Mouse (Mus musculus): ENCODE results near the gene Bhlhe23. TPM values are rescaled to one million over a fixed set of nuclear protein-coding genes. Genes with fewer than 3 reads are reported as not detected.

The Bhlhe23 gene
- total and polyA plus RNA-seq, 3 experiments: not detected

- Histone ChIP-seq H3K4me1 (ENCODE audit: control insufficient read depth in 1 of 2, insufficient read depth in 2 of 2) (0 out of 4 replicates have a peak, but pooled peaks cover 0 to 2% of the 10 kb centered on the region in 2 experiments), H3K9me3 (replicated peaks; ENCODE audit: low read length) (no peaks in the 10 kb centered on the region), H3K79me2 (replicated peaks; ENCODE audit: control insufficient read depth, extremely low read depth, insufficient read depth, poor library complexity, severe bottlenecking) (no peaks in the 10 kb centered on the region), H3K4me3 (replicated peaks in 1 of 3; ENCODE audit: low read depth in 2 of 3, low read length in 2 of 3, poor library complexity in 1 of 3) (no peak overlapping the region), H3K27ac (ENCODE audit: insufficient read depth, low read depth) (no peak overlapping the region), H3K9ac (ENCODE audit: insufficient read depth, low read depth) (no peak overlapping the region), H3K36me3 (replicated peaks in 1 of 2; ENCODE audit: control insufficient read depth in 1 of 2, insufficient read depth in 1 of 2, low read length in 1 of 2) (no peaks in the 10 kb centered on the region), H3K27me3 (replicated peaks) (peaks cover 88% of the 10 kb centered on the region), H3K4me2 (ENCODE audit: insufficient read depth, low read depth, poor library complexity, severe bottlenecking) (no peak overlapping the region)
- in situ Hi-C loops (cut with MboI; ENCODE audit: low pct_ligation_motif_present, low pct_unique_long_range_greater_than_20kb, low sequenced_read_pairs): no loop called here
- TF ChIP-seq POLR2A (IDR thresholded peaks at IDR 0.05; ENCODE audit: low read depth, low read length) (no peak), UBTF (IDR thresholded peaks at IDR 0.05; ENCODE audit: low read depth, low read length) (no peak), NELFE (IDR thresholded peaks at IDR 0.05; ENCODE audit: low read depth, low read length) (no peak), IRF4 (IDR thresholded peaks at IDR 0.05; ENCODE audit: low read depth, low read length) (no peak), USF1 (IDR thresholded peaks at IDR 0.05; ENCODE audit: low read depth, low read length) (no peak), ZKSCAN1 (IDR thresholded peaks at IDR 0.05; ENCODE audit: borderline replicate concordance, low read depth, low read length) (no peak), E2F4 (IDR thresholded peaks at IDR 0.05; ENCODE audit: insufficient replicate concordance, low read depth, low read length) (no peak), TBP (conservative IDR thresholded peaks at IDR 0.05; ENCODE audit: low read depth, low read length) (no peak), JUND (conservative IDR thresholded peaks at IDR 0.05; ENCODE audit: low read depth, low read length) (no peak), CHD2 (IDR thresholded peaks at IDR 0.05; ENCODE audit: low read length) (no peak), ZNF384 (IDR thresholded peaks at IDR 0.05; ENCODE audit: low read depth, low read length) (no peak), PAX5 (IDR thresholded peaks at IDR 0.05; ENCODE audit: low read length) (no peak), KAT2A (IDR thresholded peaks at IDR 0.05; ENCODE audit: insufficient replicate concordance, low read length) (no peak), SIN3A (IDR thresholded peaks at IDR 0.05; ENCODE audit: low read length) (no peak), ZMIZ1 (IDR thresholded peaks at IDR 0.05; ENCODE audit: low read depth, low read length) (no peak), USF2 (conservative IDR thresholded peaks at IDR 0.05; ENCODE audit: low read depth, low read length) (no peak), JUN (IDR thresholded peaks at IDR 0.05; ENCODE audit: insufficient read depth, low read depth, low read length) (no peak)
- dilution Hi-C loops (cut with MboI; ENCODE audit: extremely low pct_ligation_motif_present, extremely low pct_unique_long_range_greater_than_20kb, low sequenced_read_pairs): no loop called here
- no peak for DNase-seq (ENCODE audit: extremely low read depth)
These were observed 48.0 kb upstream of the Bhlhe23 start for GRCm38 (mm10) chr2:180824724-180825123.

- H3K9ac ChIP-seq (ENCODE audit: insufficient read depth, low read depth): no peak overlapping the region
- no peak for DNase-seq (ENCODE audit: extremely low read depth)
- 0 out of 4 replicates have a peak, but pooled peaks cover 0 to 2% of the 10 kb centered on the region in 2 experiments for H3K4me1 ChIP-seq (ENCODE audit: control insufficient read depth in 1 of 2, insufficient read depth in 2 of 2)
- dilution Hi-C loops (cut with MboI; ENCODE audit: extremely low pct_ligation_motif_present, extremely low pct_unique_long_range_greater_than_20kb, low sequenced_read_pairs): no loop called here
- no peaks in the 10 kb centered on the region for H3K79me2 ChIP-seq (replicated peaks; ENCODE audit: control insufficient read depth, extremely low read depth, insufficient read depth, poor library complexity, severe bottlenecking)
- in situ Hi-C loops (cut with MboI; ENCODE audit: low pct_ligation_motif_present, low pct_unique_long_range_greater_than_20kb, low sequenced_read_pairs): no loop called here
- H3K27ac ChIP-seq (ENCODE audit: insufficient read depth, low read depth): no peak overlapping the region
- H3K27me3 ChIP-seq (replicated peaks): peaks cover 88% of the 10 kb centered on the region
- no peaks in the 10 kb centered on the region for H3K9me3 ChIP-seq (replicated peaks; ENCODE audit: low read length)
- no peak overlapping the region for H3K4me2 ChIP-seq (ENCODE audit: insufficient read depth, low read depth, poor library complexity, severe bottlenecking)
- no peaks in the 10 kb centered on the region for H3K36me3 ChIP-seq (replicated peaks in 1 of 2; ENCODE audit: control insufficient read depth in 1 of 2, insufficient read depth in 1 of 2, low read length in 1 of 2)
- TF ChIP-seq PAX5 (IDR thresholded peaks at IDR 0.05; ENCODE audit: low read length) (no peak), USF2 (conservative IDR thresholded peaks at IDR 0.05; ENCODE audit: low read depth, low read length) (no peak)
- no peak overlapping the region for H3K4me3 ChIP-seq (replicated peaks in 1 of 3; ENCODE audit: low read depth in 2 of 3, low read length in 2 of 3, poor library complexity in 1 of 3)
These were observed 47.4 kb upstream of the Bhlhe23 start for GRCm38 (mm10) chr2:180824061-180824460.

Measured in CH12.LX (cell line).